Mouse (Mus musculus) cortical plate, adult 2 months (tissue): ENCODE measurements around the gene Tas2r124.

Experiments used
- CTCF ChIP-seq: fragments of 200-500 bp; IDR thresholded peaks from 2 replicates; pipeline ENCODE4 v1.5.1; 2011; ENCODE audit warnings: mild to moderate bottlenecking, control low read depth, low read length; ENCODE audit not compliant: insufficient read depth; ENCODE audit errors: extremely low read depth
- POLR2A ChIP-seq: fragments of 200-500 bp; IDR thresholded peaks from 2 replicates; pipeline ENCODE4 v1.6.1; 2011; ENCODE audit warnings: mild to moderate bottlenecking, low read length, control low read depth; ENCODE audit not compliant: insufficient read depth; ENCODE audit errors: extremely low read depth

DNA sequence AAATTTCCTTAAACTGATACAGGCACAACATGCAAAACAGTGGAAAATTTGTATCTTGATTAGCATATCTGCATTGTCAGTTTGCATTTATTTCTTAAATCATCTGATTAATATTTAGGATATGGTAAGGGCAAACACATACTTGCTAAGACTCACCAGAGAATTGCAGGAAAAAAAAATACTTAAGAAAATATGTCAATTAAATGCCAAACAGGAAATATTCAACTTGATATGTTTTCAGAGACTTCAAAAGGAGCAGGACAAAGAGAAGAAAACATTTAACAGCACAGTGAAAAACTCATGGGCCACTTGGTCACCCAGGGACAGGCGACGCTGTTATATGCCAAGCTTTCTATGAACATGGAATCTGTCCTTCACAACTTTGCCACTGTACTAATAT lies 7.3 kb downstream of the Tas2r124 start, which contains the start of gene Tas2r102:
- TF ChIP-seq CTCF (no peak), POLR2A (no peak)
